Mouse (Mus musculus): Measurements from ENCODE around the gene Tepp.

The Tepp gene

GRCm38 (mm10) chr8:95310342-95310970 lies at the start of gene Tepp:
Tepp (plus strand) TSS chr8:95310566.
- DNase-seq (ENCODE audit: low read depth): no peak

- no peak for DNase-seq (ENCODE audit: low read depth)
Measured at GRCm38 (mm10) chr8:95262181-95262580, 48.2 kb upstream of the Tepp start.

GRCm38 (mm10) chr8:95270501-95270900 lies 39.9 kb upstream of the Tepp start:
- DNase-seq (ENCODE audit: low read depth): no peak

- no peak for DNase-seq (ENCODE audit: low read depth)
Measured at GRCm38 (mm10) chr8:95271841-95272240, 38.5 kb upstream of the Tepp start.

GRCm38 (mm10) chr8:95272871-95273270 lies 37.5 kb upstream of the Tepp start:
- DNase-seq (ENCODE audit: low read depth): no peak

- no peak for DNase-seq (ENCODE audit: low read depth)
Measured at GRCm38 (mm10) chr8:95281493-95281892, 28.9 kb upstream of the Tepp start.

GRCm38 (mm10) chr8:95289066-95289650 lies 21.2 kb upstream of the Tepp start:
- no peak for DNase-seq (ENCODE audit: low read depth)

GRCm38 (mm10) chr8:95293172-95293571 lies 17.2 kb upstream of the Tepp start:
- no peak for DNase-seq (ENCODE audit: low read depth)

- DNase-seq (ENCODE audit: low read depth): no peak
Measured at GRCm38 (mm10) chr8:95293891-95294290, 16.5 kb upstream of the Tepp start.

- DNase-seq (ENCODE audit: low read depth): peak; percentile 29
Measured at GRCm38 (mm10) chr8:95302410-95302809, 8.0 kb upstream of the Tepp start.

- DNase-seq (ENCODE audit: low read depth): no peak
Measured at GRCm38 (mm10) chr8:95305526-95305925, 4.8 kb upstream of the Tepp start.

GRCm38 (mm10) chr8:95306431-95306830 lies 3.9 kb upstream of the Tepp start, which contains the start of gene Cngb1:
Cngb1 (minus strand) TSS chr8:95306585.
- no peak for DNase-seq (ENCODE audit: low read depth)

GRCm38 (mm10) chr8:95312836-95313235 lies 2.5 kb downstream of the Tepp start:
- no peak for DNase-seq (ENCODE audit: low read depth)

GRCm38 (mm10) chr8:95313857-95314256 lies 3.5 kb downstream of the Tepp start:
- DNase-seq (ENCODE audit: low read depth): no peak

- DNase-seq (ENCODE audit: low read depth): no peak
Measured at GRCm38 (mm10) chr8:95314707-95315106, 4.3 kb downstream of the Tepp start.

GRCm38 (mm10) chr8:95315350-95315749 lies 5.0 kb downstream of the Tepp start:
- DNase-seq (ENCODE audit: low read depth): no peak

- peak; percentile 35 for DNase-seq (ENCODE audit: low read depth)
Measured at GRCm38 (mm10) chr8:95320224-95321139, 10.1 kb downstream of the Tepp start.

GRCm38 (mm10) chr8:95323201-95323600 lies 12.8 kb downstream of the Tepp start:
- DNase-seq (ENCODE audit: low read depth): no peak

GRCm38 (mm10) chr8:95324646-95325045 lies 14.3 kb downstream of the Tepp start:
- DNase-seq (ENCODE audit: low read depth): no peak

GRCm38 (mm10) chr8:95326822-95327221 lies 16.5 kb downstream of the Tepp start:
- DNase-seq (ENCODE audit: low read depth): no peak

- DNase-seq (ENCODE audit: low read depth): no peak
Measured at GRCm38 (mm10) chr8:95327866-95328465, 17.6 kb downstream of the Tepp start.

- DNase-seq (ENCODE audit: low read depth): no peak
Measured at GRCm38 (mm10) chr8:95330367-95330766, 20.0 kb downstream of the Tepp start.

Measured in c-Kit-positive CD71-negative TER-119-negative erythroid progenitor cells, embryonic 14.5 days (primary cell).